Comparison of ENCODE assay signal across 9 mouse cellular contexts in the genomic region with DNA sequence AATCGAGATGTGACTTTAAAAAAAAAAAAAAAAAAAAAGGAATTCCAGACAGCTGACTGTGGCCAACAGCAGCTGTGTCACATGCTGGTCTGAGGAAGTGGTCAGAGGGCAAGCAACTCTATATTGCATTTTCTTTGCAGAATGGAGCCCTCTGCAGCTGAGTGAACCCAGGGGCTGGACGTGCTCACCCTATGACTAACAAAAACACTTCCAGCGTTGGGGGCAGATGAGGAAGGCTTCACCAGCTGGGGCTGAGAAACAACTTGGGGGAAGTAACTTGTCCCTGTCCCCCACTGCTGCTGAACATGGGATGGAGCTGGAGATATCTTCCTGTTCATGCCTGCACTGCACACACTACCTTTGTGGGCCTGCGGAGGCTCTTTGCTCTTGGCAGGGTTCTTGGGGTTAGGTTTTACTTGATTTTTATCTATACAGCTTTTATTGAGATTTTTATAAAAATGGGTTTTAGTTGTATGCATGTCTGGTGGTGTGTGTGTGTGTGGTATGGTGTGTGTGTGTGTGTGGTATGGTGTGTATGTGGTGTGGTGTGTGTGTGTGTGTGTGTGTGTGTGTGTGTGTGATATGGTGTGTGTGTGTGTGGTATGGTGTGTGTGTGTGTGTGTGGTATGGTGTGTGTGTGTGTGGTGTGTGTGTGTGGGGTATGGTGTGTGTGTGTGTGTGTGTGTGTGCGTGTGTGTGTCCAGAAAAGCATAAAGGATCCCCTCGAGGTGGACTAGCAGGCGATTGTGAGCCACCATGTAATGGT. TPM values are rescaled to one million over a fixed set of nuclear protein-coding genes. Genes with fewer than 3 reads are reported as not detected.
A peak's percentile ranks its signal among the peaks of the same experiment; 100 is the strongest.
DNase-seq lines count a peak whose midpoint lies in the region; ATAC-seq and TF ChIP-seq lines count a peak whose summit lies in the region.
"Had no signal": no experiment of that assay in that cellular context is flagged by ENCODE, and none has a peak within 500 bp of the region (broad histone marks: within the 10 kb centered on the region; RNA-seq: fewer than 3 reads in every experiment).

No protein-coding gene starts in this region.

- H3K4me1 ChIP-seq in embryonic facial prominence, embryonic 12.5 days, result no peaks in the 10 kb centered on the region; the same call in 1 of the 2 replicates
- peaks cover 17% of the 10 kb centered on the region for H3K4me1 ChIP-seq in embryonic facial prominence, embryonic 10.5 days
- H3K4me1 ChIP-seq in kidney, adult 2 months (ENCODE audit: control insufficient read depth, insufficient read depth, low read length), result peaks cover 32% of the 10 kb centered on the region

- H3K9me3 ChIP-seq in embryonic facial prominence, embryonic 12.5 days, result no peaks in the 10 kb centered on the region
- no peaks in the 10 kb centered on the region for H3K9me3 ChIP-seq in embryonic facial prominence, embryonic 10.5 days
- H3K9me3 ChIP-seq: heart, embryonic 13.5 days had no signal

- in situ Hi-C loops in Patski (cut with MboI; ENCODE audit: low pct_unique_long_range_greater_than_20kb), result loop anchor here (5.0 kb wide), 1 partner anchor 55 kb away; a partner anchor contains a TSS

- WGBS in embryonic facial prominence, embryonic 12.5 days, result 69% methylated on average over 7 of the region's 7 CpGs
- 66% methylated on average over 7 of the region's 7 CpGs for WGBS in embryonic facial prominence, embryonic 10.5 days
- WGBS in kidney, adult 2 months, result 48% methylated on average over 7 of the region's 7 CpGs

- H3K4me2 ChIP-seq in embryonic facial prominence, embryonic 12.5 days (replicated peaks), result no peak overlapping the region
- H3K4me2 ChIP-seq: heart, embryonic 13.5 days had no signal

- no peak for TF ChIP-seq CTCF in Patski (IDR thresholded peaks at IDR 0.05)
- TF ChIP-seq CTCF in kidney, adult 2 months (conservative IDR thresholded peaks at IDR 0.05; ENCODE audit: insufficient read depth, insufficient read length, low read depth, low read length), result no peak

- CTCF ChIA-PET in Patski (lab: Charles Lee), result interaction anchor here (0.6 to 0.9 kb wide), 2 partner anchors 32 to 53 kb away, joined by 3 read pairs; no protein-coding TSS in a partner anchor

- TF ChIP-seq POLR2A in kidney, adult 2 months (IDR thresholded peaks at IDR 0.05; ENCODE audit: low read depth, low read length), result no peak

- POLR2A ChIA-PET in Patski (lab: Charles Lee), result no interaction called here

- ATAC-seq in embryonic facial prominence, embryonic 12.5 days (ENCODE audit: insufficient number of reproducible peaks, insufficient read depth, low FRiP score, low TSS enrichment), result peak; percentile 75; the same call in 1 of the 2 replicates
- peak; percentile 66 for ATAC-seq in Patski
- ATAC-seq in megakaryocyte progenitor cell, adult 5-6 weeks (replicated peaks; ENCODE audit: poor library complexity), result peak; percentile 82

- no peaks in the 10 kb centered on the region for H3K36me3 ChIP-seq in embryonic facial prominence, embryonic 12.5 days
- H3K36me3 ChIP-seq in embryonic facial prominence, embryonic 10.5 days (replicated peaks), result no peaks in the 10 kb centered on the region
- no peaks in the 10 kb centered on the region for H3K36me3 ChIP-seq in kidney, adult 2 months (ENCODE audit: control insufficient read depth, insufficient read depth, low read length)
- H3K36me3 ChIP-seq: heart, embryonic 13.5 days had no signal

- H3K27ac ChIP-seq in embryonic facial prominence, embryonic 12.5 days, result no peak overlapping the region
- H3K27ac ChIP-seq in embryonic facial prominence, embryonic 10.5 days (replicated peaks), result no peak overlapping the region
- peak overlapping the region; percentile 75 for H3K27ac ChIP-seq in kidney, adult 2 months (ENCODE audit: insufficient read depth, low read depth, low read length)
- H3K27ac ChIP-seq: heart, embryonic 13.5 days had no signal

- H3K9ac ChIP-seq in embryonic facial prominence, embryonic 12.5 days, result no peak overlapping the region
- H3K9ac ChIP-seq: heart, embryonic 13.5 days had no signal

- no peaks in the 10 kb centered on the region for H3K27me3 ChIP-seq in embryonic facial prominence, embryonic 12.5 days
- H3K27me3 ChIP-seq in embryonic facial prominence, embryonic 10.5 days (replicated peaks; ENCODE audit: low read depth, poor library complexity, severe bottlenecking), result no peaks in the 10 kb centered on the region
- H3K27me3 ChIP-seq in Patski, result no peaks in the 10 kb centered on the region
- H3K27me3 ChIP-seq in kidney, adult 2 months (replicated peaks; ENCODE audit: control insufficient read depth, insufficient read depth, low read length), result no peaks in the 10 kb centered on the region
- H3K27me3 ChIP-seq: heart, embryonic 13.5 days had no signal

- DNase-seq in embryonic facial prominence, embryonic 10.5 days (ENCODE audit: low spot score), result no peak
- no peak for DNase-seq in Patski (ENCODE audit: low read depth, low spot score)
- DNase-seq in kidney, adult 2 months, result peak; percentile 70
- no peak for DNase-seq in frontal cortex, postnatal 25 days (ENCODE audit: low spot score in 2 of 2)
- DNase-seq in right cerebral cortex, postnatal 36 days (ENCODE audit: low spot score in 2 of 2), result no peak
- no peak for DNase-seq in gastrocnemius, postnatal 10 days

- H3K4me3 ChIP-seq in embryonic facial prominence, embryonic 12.5 days, result no peak overlapping the region
- H3K4me3 ChIP-seq in embryonic facial prominence, embryonic 10.5 days, result no peak overlapping the region
- H3K4me3 ChIP-seq in kidney, adult 2 months (ENCODE audit: insufficient read depth, low read depth, low read length), result no peak overlapping the region
- H3K4me3 ChIP-seq: heart, embryonic 13.5 days had no signal

RNA-seq across cellular contexts. Expression of a gene that starts 57.0 kb away (rescaled TPM):
- polyA plus RNA-seq in embryonic facial prominence, embryonic 12.5 days (2016; fragmentation: Nextera tagmentation; extraction: Ambion mirVana), result 464 and 478 TPM in 2 replicates
- polyA plus RNA-seq in embryonic facial prominence, embryonic 10.5 days (2016; fragmentation: Nextera tagmentation; extraction: Ambion mirVana), result 197 and 226 TPM in 2 replicates
- polyA plus RNA-seq in Patski (2021), result 1,100 TPM
- 2,034 and 2,219 TPM in 2 replicates for polyA plus RNA-seq in kidney, adult 2 months (2012; rRNA removed)
- total RNA-seq in megakaryocyte progenitor cell, adult 5-6 weeks (2015), result 1,237 and 1,336 TPM in 2 replicates
- 1,026 and 1,067 TPM in 2 replicates for total RNA-seq in megakaryocyte progenitor cell, adult 5-6 weeks (2017)
- 100 to 1,000 TPM; 408 to 439 TPM for total RNA-seq in gastrocnemius, postnatal 10 days (2021)
